Mouse (Mus musculus): ENCODE results near the gene Arhgef1.

GRCm38 (mm10) chr7:24901842-24902241 is 870 bp upstream of the Arhgef1 start:
- TF ChIP-seq CTCF (IDR thresholded peaks at IDR 0.05; ENCODE audit: low read depth) (no peak), EP300 (IDR thresholded peaks at IDR 0.05; ENCODE audit: low read depth) (no peak)

All from heart, postnatal 0 days (tissue).